Comparison of ENCODE assay signal across 8 mouse cellular contexts in genomic region chrX:56346176-56346931, GRCm38 (mm10). TPM values are rescaled to one million over a fixed set of nuclear protein-coding genes. Genes with fewer than 3 reads are reported as not detected.
DNase-seq lines count a peak whose midpoint lies in the region; ATAC-seq and TF ChIP-seq lines count a peak whose summit lies in the region.

Gene Zfp449 (plus strand): TSS chrX:56346400.

- H3K36me3 ChIP-seq in heart, embryonic 11.5 days (ENCODE audit: control insufficient read depth, insufficient read depth, low read length): no peaks in the 10 kb centered on the region
- 0 out of 2 replicates have a peak, but pooled peaks cover 5% of the 10 kb centered on the region for H3K36me3 ChIP-seq in kidney, embryonic 15.5 days
- H3K36me3 ChIP-seq in myocyte (ENCODE audit: control insufficient read depth, insufficient read depth): no peaks in the 10 kb centered on the region
- H3K36me3 ChIP-seq in splenic B cell, adult 2 months (ENCODE audit: control insufficient read depth, insufficient read depth, low read length, poor library complexity, severe bottlenecking): no peaks in the 10 kb centered on the region

- DNase-seq in CD4-positive helper T cell, adult 2 months (ENCODE audit: low read depth, low spot score): peak; percentile 63
- DNase-seq in brain, embryonic 14.5 days (ENCODE audit: low read depth): peak; percentile 95
- peak; percentile 86 for DNase-seq in liver
- peak; percentile 39 for DNase-seq in splenic B cell, adult 2 months (ENCODE audit: low read depth, low spot score)

- peak; percentile 69; the same call in 1 of the 2 replicates for ATAC-seq in erythroblast, adult 5-6 weeks (replicated peaks; ENCODE audit: low FRiP score, poor library complexity, severe bottlenecking)
- peak; percentile 86 for ATAC-seq in heart, embryonic 11.5 days (replicated peaks; ENCODE audit: insufficient number of reproducible peaks, low FRiP score, low TSS enrichment)
- peak; percentile 98 for ATAC-seq in kidney, embryonic 15.5 days (replicated peaks; ENCODE audit: low FRiP score)

- TF ChIP-seq CTCF in brain, embryonic 14.5 days (IDR thresholded peaks at IDR 0.05; ENCODE audit: borderline replicate concordance, extremely low read depth, insufficient read depth, insufficient read length): no peak

- H3ac ChIP-seq in myocyte (ENCODE audit: control insufficient read depth, insufficient read length): no peak within 1 kb of the TSS

- H3K27ac ChIP-seq in heart, embryonic 11.5 days (ENCODE audit: low read depth, low read length): 0 out of 2 replicates have a peak within 1 kb of the TSS, but pooled peaks have one; percentile 10
- H3K27ac ChIP-seq in kidney, embryonic 15.5 days: no peak within 1 kb of the TSS

- TF ChIP-seq POLR2A in brain, embryonic 14.5 days (IDR thresholded peaks at IDR 0.05; ENCODE audit: borderline replicate concordance, extremely low read depth, insufficient read depth, insufficient read length, poor library complexity, severe bottlenecking): peak; percentile 44; the same call in 1 of the 2 replicates
- TF ChIP-seq POLR2A in myocyte (IDR thresholded peaks at IDR 0.05; ENCODE audit: insufficient read length, low read depth): peak; percentile 60

- H3K4me3 ChIP-seq in heart, embryonic 11.5 days (ENCODE audit: low read depth, low read length): peak within 1 kb of the TSS; percentile 60
- H3K4me3 ChIP-seq in kidney, embryonic 15.5 days (replicated peaks): peak within 1 kb of the TSS; percentile 61
- H3K4me3 ChIP-seq in myocyte: peak within 1 kb of the TSS; percentile 37

- no peaks in the 10 kb centered on the region for H3K27me3 ChIP-seq in heart, embryonic 11.5 days (ENCODE audit: control insufficient read depth, insufficient read depth, low read length)
- H3K27me3 ChIP-seq in kidney, embryonic 15.5 days: no peaks in the 10 kb centered on the region
- no peaks in the 10 kb centered on the region for H3K27me3 ChIP-seq in myocyte (ENCODE audit: control insufficient read depth, insufficient read depth, insufficient read length)
- no peaks in the 10 kb centered on the region for H3K27me3 ChIP-seq in splenic B cell, adult 2 months (ENCODE audit: control insufficient read depth, insufficient read depth, low read length, poor library complexity, severe bottlenecking)

- H3K9ac ChIP-seq in heart, embryonic 11.5 days (ENCODE audit: low read depth, low read length): peak within 1 kb of the TSS; percentile 73
- peak within 1 kb of the TSS; percentile 55 for H3K9ac ChIP-seq in kidney, embryonic 15.5 days

- H3K79me2 ChIP-seq in myocyte (ENCODE audit: control insufficient read depth, insufficient read depth): no peaks in the 10 kb centered on the region

- WGBS in heart, embryonic 11.5 days (ENCODE audit: insufficient replicate concordance): 11% methylated on average over 38 of the region's 39 CpGs
- 28% methylated on average over 39 of the region's 39 CpGs for WGBS in kidney, embryonic 15.5 days

- H3K4me2 ChIP-seq in heart, embryonic 11.5 days: peak within 1 kb of the TSS; percentile 59
- peak within 1 kb of the TSS; percentile 54 for H3K4me2 ChIP-seq in kidney, embryonic 15.5 days
- H3K4me2 ChIP-seq in myocyte (ENCODE audit: low read depth): peak within 1 kb of the TSS; percentile 68

- H3K4me1 ChIP-seq in heart, embryonic 11.5 days (ENCODE audit: control insufficient read depth, insufficient read depth, low read length): no peaks in the 10 kb centered on the region
- no peaks in the 10 kb centered on the region for H3K4me1 ChIP-seq in kidney, embryonic 15.5 days

- no peaks in the 10 kb centered on the region for H3K9me3 ChIP-seq in heart, embryonic 11.5 days (replicated peaks; ENCODE audit: control insufficient read depth, low read length)
- no peaks in the 10 kb centered on the region for H3K9me3 ChIP-seq in kidney, embryonic 15.5 days (replicated peaks)

TF ChIP-seq in myocyte, 11 proteins besides CTCF, POLR2A, EP300 and RAD21:
- peak; percentile 55 for TF ChIP-seq POLR2AphosphoS2 (IDR thresholded peaks at IDR 0.05; ENCODE audit: insufficient read length, low read depth)
- TF ChIP-seq E2F4 (IDR thresholded peaks at IDR 0.05; ENCODE audit: insufficient read depth): no peak
- TF ChIP-seq TCF3 (IDR thresholded peaks at IDR 0.05; ENCODE audit: insufficient read length, low read depth): no peak

RNA-seq across cellular contexts. Expression of gene Zfp449, which starts in this region (rescaled TPM):
- polyA plus RNA-seq in brain, embryonic 14.5 days (2012; rRNA removed): 3.3 and 4.1 TPM in 2 replicates
- 0.42 TPM in 1 of 2 replicates, not detected in the other for total RNA-seq in erythroblast, adult 5-6 weeks (2015; ENCODE audit: low replicate concordance)
- total RNA-seq in erythroblast, adult 5-6 weeks (2017; ENCODE audit: low replicate concordance): 0.17 TPM in 1 of 2 replicates, not detected in the other
- 8.0 and 9.7 TPM in 2 replicates for polyA plus RNA-seq in heart, embryonic 11.5 days (2014; fragmentation: Nextera tagmentation; extraction: Ambion mirVana)
- 8.3 and 8.9 TPM in 2 replicates for polyA plus RNA-seq in kidney, embryonic 15.5 days (2015; fragmentation: Nextera tagmentation; extraction: Ambion mirVana)
- polyA plus RNA-seq in myocyte (2012; fragmentation: generic; extraction: Trizol): 0.55 TPM

Comparison
In these comparisons a context has a peak if more than half of its experiments do, and no peak if none do; other contexts are left out.
1. Peak in ATAC-seq in erythroblast, adult 5-6 weeks; RNA of the gene not detected or under 1 TPM.
2. DNase-seq: peak in every context shown above with its lines; median percentile 95 in brain, embryonic 14.5 days; 86 in liver; 63 in CD4-positive helper T cell, adult 2 months; 39 in splenic B cell, adult 2 months.